Mouse (Mus musculus) forebrain, embryonic 11.5 days (tissue): ENCODE measurements around the gene Srrm1. TPM values are rescaled to one million over a fixed set of nuclear protein-coding genes. Genes with fewer than 3 reads are reported as not detected.
"Not testable (repeated sequence)": the region's sequence is repeated elsewhere in the genome, so short reads cannot be mapped to it uniquely, and the experiment has no call there.

Experiments used
- ATAC-seq: fragments of 200-750 bp; cut with Nextera tagmentation; replicated peaks from 2 replicates; pipeline ENCODE4 v1.8.0; 2017; ENCODE audit warnings: moderate TSS enrichment; ENCODE audit not compliant: low FRiP score
- DNase-seq: peaks from one replicate; pipeline ENCODE4 v3.0.0-alpha.2; 2017; ENCODE audit warnings: low spot score
- H3K27ac ChIP-seq: fragments of 300-500 bp; sonication (generic); 2 replicates; pipeline ENCODE4 v1.5.1; 2014; ENCODE audit warnings: low read depth, low read length
- H3K27me3 ChIP-seq: fragments of 300-500 bp; sonication (generic); 2 replicates; pipeline ENCODE4 v1.6.1; 2014; ENCODE audit warnings: mild to moderate bottlenecking, low read length, mixed read lengths; ENCODE audit not compliant: control insufficient read depth, insufficient read depth
- H3K36me3 ChIP-seq: fragments of 300-500 bp; sonication (generic); 2 replicates; pipeline ENCODE4 v1.6.1; 2014; ENCODE audit warnings: mild to moderate bottlenecking, low read length, moderate library complexity, mixed read lengths; ENCODE audit not compliant: control insufficient read depth, insufficient read depth
- H3K4me1 ChIP-seq: fragments of 300-500 bp; sonication (generic); replicated peaks from 2 replicates; pipeline ENCODE4 v1.6.1; 2014; ENCODE audit warnings: low read length, mixed read lengths; ENCODE audit not compliant: control insufficient read depth, insufficient read depth
- H3K4me2 ChIP-seq: fragments of 300-500 bp; sonication (generic); 2 replicates; pipeline ENCODE4 v1.6.1; 2014; ENCODE audit warnings: low read depth, mild to moderate bottlenecking, low read length, moderate library complexity, mixed read lengths; ENCODE audit not compliant: severe bottlenecking
- H3K4me3 ChIP-seq: fragments of 300-500 bp; sonication (generic); 2 replicates; pipeline ENCODE4 v1.5.1; 2014; ENCODE audit warnings: low read depth, low read length
- H3K9ac ChIP-seq: fragments of 300-500 bp; sonication (generic); 2 replicates; pipeline ENCODE4 v1.6.1; 2014; ENCODE audit warnings: low read length
- H3K9me3 ChIP-seq: fragments of 300-500 bp; sonication (generic); 2 replicates; pipeline ENCODE4 v1.6.1; 2016; ENCODE audit warnings: low read length, mixed read lengths; ENCODE audit not compliant: control insufficient read depth
- WGBS: fragments of 180-500 bp; shearing (Covaris S2); extraction: QIAGEN DNeasy Blood & Tissue Kit; methylation state at CpG from one replicate; pipeline ENCODE4 v1.1.7; 2014; 5-methylcytosine and 5-hydroxymethylcytosine counted together
- polyA plus RNA-seq: library from polyadenylated mRNA; unstranded; fragments of >200 nt; fragmentation: Nextera tagmentation; extraction: Ambion mirVana; gene quantifications from 2 replicates; pipeline ENCODE4 v1.2.1, GENCODE M21; 2014

Gene Srrm1
- polyA plus RNA-seq, 1 experiment from 2014 or later = 241 TPM

GRCm38 (mm10) chr4:135283875-135284274 lies 69.2 kb downstream of the Srrm1 start:
- Histone ChIP-seq H3K4me2 (no peak overlapping the region), H3K4me1 (0 out of 2 replicates have a peak, but pooled peaks cover 2% of the 10 kb centered on the region), H3K9ac (no peak overlapping the region), H3K27ac (no peak overlapping the region), H3K36me3 (no peaks in the 10 kb centered on the region), H3K4me3 (no peak overlapping the region), H3K9me3 (no peaks in the 10 kb centered on the region), H3K27me3 (no peaks in the 10 kb centered on the region)
- no peak for ATAC-seq
- WGBS = 89% methylated on average over 7 of the region's 7 CpGs
- DNase-seq = no peak

GRCm38 (mm10) chr4:135283417-135283816 lies 69.7 kb downstream of the Srrm1 start:
- 81% methylated on average over 4 of the region's 4 CpGs for WGBS
- no peak for ATAC-seq
- H3K27me3 ChIP-seq = no peaks in the 10 kb centered on the region
- no peak overlapping the region for H3K4me3 ChIP-seq
- no peak overlapping the region for H3K4me2 ChIP-seq
- no peaks in the 10 kb centered on the region for H3K36me3 ChIP-seq
- DNase-seq = no peak
- H3K9me3 ChIP-seq = no peaks in the 10 kb centered on the region
- H3K27ac ChIP-seq = no peak overlapping the region
- no peak overlapping the region for H3K9ac ChIP-seq
- 0 out of 2 replicates have a peak, but pooled peaks cover 2% of the 10 kb centered on the region for H3K4me1 ChIP-seq

- WGBS = 68% methylated on average over 13 of the region's 13 CpGs
- Histone ChIP-seq H3K4me2 (no peak overlapping the region), H3K9ac (no peak overlapping the region), H3K4me3 (no peak overlapping the region), H3K27me3 (no peaks in the 10 kb centered on the region), H3K36me3 (no peaks in the 10 kb centered on the region), H3K4me1 (0 out of 2 replicates have a peak, but pooled peaks cover 2% of the 10 kb centered on the region), H3K9me3 (no peaks in the 10 kb centered on the region), H3K27ac (no peak overlapping the region)
- DNase-seq (no peak), ATAC-seq (no peak)
These were observed 70.3 kb downstream of the Srrm1 start for GRCm38 (mm10) chr4:135282651-135283290.

- H3K4me3 ChIP-seq, ATAC-seq: not testable (repeated sequence)
These were observed 73.1 kb downstream of the Srrm1 start for GRCm38 (mm10) chr4:135280016-135280415.

GRCm38 (mm10) chr4:135276681-135277379 lies 76.3 kb downstream of the Srrm1 start:
- H3K4me1 ChIP-seq = peaks cover 4% of the 10 kb centered on the region; the same call in 1 of the 2 replicates
- no peak overlapping the region for H3K4me3 ChIP-seq
- 79% methylated on average over 4 of the region's 4 CpGs for WGBS
- ATAC-seq (no peak), DNase-seq (no peak)
- H3K27me3 ChIP-seq = peaks cover 3% of the 10 kb centered on the region; the same call in 1 of the 2 replicates
- no peak overlapping the region for H3K9ac ChIP-seq
- H3K36me3 ChIP-seq = no peaks in the 10 kb centered on the region
- H3K4me2 ChIP-seq = no peak overlapping the region
- H3K27ac ChIP-seq = no peak overlapping the region
- no peaks in the 10 kb centered on the region for H3K9me3 ChIP-seq

More at GRCm38 (mm10) chr4:135280016-135280415, 73.1 kb downstream of the Srrm1 start:
- not testable (repeated sequence) for H3K4me1 ChIP-seq, H3K9me3 ChIP-seq, H3K36me3 ChIP-seq, H3K27me3 ChIP-seq, H3K4me2 ChIP-seq, H3K9ac ChIP-seq, H3K27ac ChIP-seq, DNase-seq
- 75% methylated on average over 2 of the region's 2 CpGs for WGBS

GRCm38 (mm10) chr4:135274761-135275160 lies 78.4 kb downstream of the Srrm1 start:
- DNase-seq (no peak), ATAC-seq (no peak)
- H3K36me3 ChIP-seq = no peaks in the 10 kb centered on the region
- H3K9me3 ChIP-seq = no peaks in the 10 kb centered on the region
- peaks cover 14% of the 10 kb centered on the region for H3K4me1 ChIP-seq
- H3K27me3 ChIP-seq = peaks cover 3% of the 10 kb centered on the region; the same call in 1 of the 2 replicates
- no peak overlapping the region for H3K4me2 ChIP-seq
- H3K4me3 ChIP-seq = no peak overlapping the region
- WGBS = 69% methylated on average over 7 of the region's 7 CpGs
- no peak overlapping the region for H3K9ac ChIP-seq
- no peak overlapping the region for H3K27ac ChIP-seq

- Histone ChIP-seq H3K4me3 (peak overlapping the region; percentile 92), H3K9me3 (no peaks in the 10 kb centered on the region), H3K36me3 (no peaks in the 10 kb centered on the region), H3K4me1 (peaks cover 18% of the 10 kb centered on the region), H3K27ac (no peak overlapping the region), H3K4me2 (peak overlapping the region; percentile 65), H3K27me3 (peaks cover 3% of the 10 kb centered on the region; the same call in 1 of the 2 replicates), H3K9ac (peak overlapping the region; percentile 45)
- WGBS = 1% methylated on average over 17 of the region's 17 CpGs
- DNase-seq (peak; percentile 59), ATAC-seq (no peak)
These were observed 79.8 kb downstream of the Srrm1 start for GRCm38 (mm10) chr4:135273307-135273682.

GRCm38 (mm10) chr4:135272640-135273306 lies 80.3 kb downstream of the Srrm1 start, which contains the start of gene Clic4:
Gene Clic4, minus strand, starts transcription at chr4:135272814.
- H3K36me3 ChIP-seq = no peaks in the 10 kb centered on the region
- WGBS = under 1% methylated on average over 61 of the region's 64 CpGs
- peaks cover 18% of the 10 kb centered on the region for H3K4me1 ChIP-seq
- peak within 1 kb of the TSS; percentile 92 for H3K4me3 ChIP-seq
- peak within 1 kb of the TSS; percentile 95 for H3K9ac ChIP-seq
- H3K9me3 ChIP-seq = no peaks in the 10 kb centered on the region
- peaks cover 3% of the 10 kb centered on the region; the same call in 1 of the 2 replicates for H3K27me3 ChIP-seq
- ATAC-seq (peak; percentile 98), DNase-seq (peak; percentile 100)
- H3K27ac ChIP-seq = peak within 1 kb of the TSS; percentile 95
- H3K4me2 ChIP-seq = peak within 1 kb of the TSS; percentile 65
